Comparison of ENCODE assay signal across 16 mouse cellular contexts in genomic region chr4:107210483-107211097, GRCm38 (mm10). TPM values are rescaled to one million over a fixed set of nuclear protein-coding genes. Genes with fewer than 3 reads are reported as not detected.
DNase-seq lines count a peak whose midpoint lies in the region; ATAC-seq and TF ChIP-seq lines count a peak whose summit lies in the region.
"Had no signal": no experiment of that assay in that cellular context is flagged by ENCODE, and none has a peak within 500 bp of the region (broad histone marks: within the 10 kb centered on the region; RNA-seq: fewer than 3 reads in every experiment).

No protein-coding gene starts in this region.

- ATAC-seq in kidney, embryonic 15.5 days (replicated peaks; ENCODE audit: low FRiP score): peak; percentile 62; the same call in 1 of the 2 replicates
- ATAC-seq in liver, postnatal 0 days: peak; percentile 49; the same call in 1 of the 2 replicates
- peak; percentile 68 for ATAC-seq in megakaryocyte, adult 5-6 weeks (ENCODE audit: poor library complexity, severe bottlenecking)
- ATAC-seq: forebrain, embryonic 16.5 days had no signal

- WGBS in kidney, embryonic 15.5 days: 50% methylated on average over 5 of the region's 5 CpGs
- WGBS in liver, postnatal 0 days (ENCODE audit: insufficient replicate concordance): 24% methylated on average over 5 of the region's 5 CpGs

- H3K4me2 ChIP-seq in kidney, embryonic 15.5 days: no peak overlapping the region
- no peak overlapping the region for H3K4me2 ChIP-seq in liver, postnatal 0 days (ENCODE audit: low read depth, low read length)
- H3K4me2 ChIP-seq: embryonic facial prominence, embryonic 15.5 days; heart, embryonic 15.5 days had no signal

- no peak for TF ChIP-seq POLR2A in MEL (IDR thresholded peaks at IDR 0.05; ENCODE audit: control insufficient read depth in 1 of 2, insufficient read depth in 1 of 2, low read depth in 1 of 2, low read length in 2 of 2, poor library complexity in 1 of 2)

- H3K4me1 ChIP-seq in kidney, embryonic 15.5 days: peaks cover 17% of the 10 kb centered on the region; the same call in 1 of the 2 replicates
- peaks cover 8 to 23% of the 10 kb centered on the region in 2 experiments for H3K4me1 ChIP-seq in MEL (ENCODE audit: control insufficient read depth in 1 of 2, insufficient read depth in 2 of 2, low read length in 2 of 2)
- peaks cover 5% of the 10 kb centered on the region for H3K4me1 ChIP-seq in liver, postnatal 0 days (ENCODE audit: insufficient read depth)
- H3K4me1 ChIP-seq: embryonic facial prominence, embryonic 15.5 days had no signal

- DNase-seq in kidney, postnatal 4 days: no peak
- DNase-seq in MEL (ENCODE audit: low read depth, low spot score): peak; percentile 75
- DNase-seq in liver, postnatal 0 days: no peak
- DNase-seq in embryo, embryonic 11 days: no peak
- DNase-seq in heart, postnatal 4 days: no peak
- DNase-seq in gastrocnemius, postnatal 36 days: no peak
- DNase-seq: B cell, adult 2 months; gastrocnemius, postnatal 14 days; midbrain, embryonic 14.5 days had no signal

- no peaks in the 10 kb centered on the region for H3K9me3 ChIP-seq in kidney, embryonic 15.5 days (replicated peaks)
- H3K9me3 ChIP-seq in MEL (replicated peaks; ENCODE audit: insufficient read depth, low read length): no peaks in the 10 kb centered on the region
- H3K9me3 ChIP-seq in liver, postnatal 0 days (ENCODE audit: low read length): no peaks in the 10 kb centered on the region
- H3K9me3 ChIP-seq: embryonic facial prominence, embryonic 15.5 days; heart, embryonic 15.5 days had no signal

- H3K27me3 ChIP-seq in kidney, embryonic 15.5 days: no peaks in the 10 kb centered on the region
- no peaks in the 10 kb centered on the region for H3K27me3 ChIP-seq in MEL (ENCODE audit: control insufficient read depth in 1 of 2, insufficient read depth in 2 of 2, low read length in 2 of 2)
- no peaks in the 10 kb centered on the region for H3K27me3 ChIP-seq in liver, postnatal 0 days (ENCODE audit: insufficient read depth, low read length)
- H3K27me3 ChIP-seq: embryonic facial prominence, embryonic 15.5 days had no signal

- TF ChIP-seq CTCF in MEL (IDR thresholded peaks at IDR 0.05 in 2 of 3, conservative IDR thresholded peaks at IDR 0.05 in 1 of 3; ENCODE audit: control insufficient read depth in 1 of 3, insufficient read depth in 1 of 3, low read depth in 2 of 3, low read length in 3 of 3, poor library complexity in 1 of 3, severe bottlenecking in 1 of 3): no peak
- TF ChIP-seq CTCF in liver, postnatal 0 days (IDR thresholded peaks at IDR 0.05; ENCODE audit: low read depth): no peak

- H3K4me3 ChIP-seq in kidney, embryonic 15.5 days (replicated peaks): no peak overlapping the region
- H3K4me3 ChIP-seq in MEL (ENCODE audit: control insufficient read depth in 1 of 2, insufficient read depth in 1 of 2, low read depth in 2 of 2, low read length in 2 of 2): 0 out of 4 replicates have a peak overlapping the region, but pooled peaks of 1 of the 2 experiments have one; percentile 2
- H3K4me3 ChIP-seq in liver, postnatal 0 days (ENCODE audit: low read depth, low read length): no peak overlapping the region
- H3K4me3 ChIP-seq: embryonic facial prominence, embryonic 15.5 days; heart, embryonic 15.5 days had no signal

- TF ChIP-seq RAD21 in MEL (IDR thresholded peaks at IDR 0.05; ENCODE audit: low read depth, low read length): no peak

- TF ChIP-seq EP300 in MEL (IDR thresholded peaks at IDR 0.05; ENCODE audit: low read depth in 1 of 2, low read length in 2 of 2): peak; percentile 12 to 57; a peak in 3 of 4 replicates
- no peak for TF ChIP-seq EP300 in liver, postnatal 0 days (IDR thresholded peaks at IDR 0.05; ENCODE audit: low read depth)

- no peak overlapping the region for H3K9ac ChIP-seq in kidney, embryonic 15.5 days
- no peak overlapping the region for H3K9ac ChIP-seq in MEL (ENCODE audit: control insufficient read depth, low read depth, low read length, poor library complexity, severe bottlenecking)
- H3K9ac ChIP-seq in liver, postnatal 0 days (replicated peaks): no peak overlapping the region
- H3K9ac ChIP-seq: embryonic facial prominence, embryonic 15.5 days; heart, embryonic 15.5 days had no signal

- peaks cover 29% of the 10 kb centered on the region for H3K36me3 ChIP-seq in kidney, embryonic 15.5 days
- peaks cover 0 to 7% of the 10 kb centered on the region in 2 experiments; a peak in 2 of 4 replicates for H3K36me3 ChIP-seq in MEL (ENCODE audit: control insufficient read depth in 1 of 2, insufficient read depth in 2 of 2, low read length in 2 of 2)
- H3K36me3 ChIP-seq in liver, postnatal 0 days (replicated peaks; ENCODE audit: insufficient read depth, low read length): peaks cover 6% of the 10 kb centered on the region

- H3K79me2 ChIP-seq in MEL (ENCODE audit: control insufficient read depth, insufficient read depth, low read length, poor library complexity): no peaks in the 10 kb centered on the region

- H3K27ac ChIP-seq in kidney, embryonic 15.5 days: peak overlapping the region; percentile 37; the same call in 1 of the 2 replicates
- no peak overlapping the region for H3K27ac ChIP-seq in MEL (ENCODE audit: control insufficient read depth, low read depth, low read length)
- H3K27ac ChIP-seq in liver, postnatal 0 days (ENCODE audit: low read depth): no peak overlapping the region
- H3K27ac ChIP-seq: embryonic facial prominence, embryonic 15.5 days; heart, embryonic 15.5 days had no signal

- intact Hi-C loops in gastrocnemius, postnatal 36 days (cut with DNase I): no loop called here

TF ChIP-seq in MEL, 35 proteins besides CTCF, POLR2A, EP300 and RAD21 (continues in another document):
- TF ChIP-seq BHLHE40 (IDR thresholded peaks at IDR 0.05; ENCODE audit: borderline replicate concordance, low read depth, low read length) (no peak), MAZ (IDR thresholded peaks at IDR 0.05; ENCODE audit: low read depth, low read length) (no peak), SIN3A (IDR thresholded peaks at IDR 0.05; ENCODE audit: low read length) (0 out of 2 replicates have a peak, but pooled peaks have one; percentile 29), ETS1 (IDR thresholded peaks at IDR 0.05; ENCODE audit: low read depth, low read length) (0 out of 2 replicates have a peak, but pooled peaks have one; percentile 24), POLR2AphosphoS2 (IDR thresholded peaks at IDR 0.05; ENCODE audit: low read length) (no peak), ZNF384 (IDR thresholded peaks at IDR 0.05; ENCODE audit: low read depth, low read length) (peak; percentile 53), ZC3H11A (IDR thresholded peaks at IDR 0.05; ENCODE audit: low read depth, low read length) (no peak)

RNA-seq across cellular contexts. Expression of gene Ldlrad1, which starts 1.6 kb away (rescaled TPM):
- not detected in 2 replicates for polyA plus RNA-seq in kidney, embryonic 15.5 days (2015; fragmentation: Nextera tagmentation; extraction: Ambion mirVana)
- total RNA-seq in MEL (2012; rRNA removed): 0.15 TPM in 1 of 2 replicates, not detected in the other
- not detected for polyA plus RNA-seq in MEL (2012; ENCODE audit: insufficient read depth in 1 of 2, insufficient read length in 2 of 2, low read depth in 1 of 2, low replicate concordance in 2 of 2, missing spikeins in 1 of 2)
- polyA plus RNA-seq in liver, postnatal 0 days (2015; fragmentation: Nextera tagmentation; extraction: Ambion mirVana): not detected in 2 replicates
- total RNA-seq in megakaryocyte, adult 5-6 weeks (2015): not detected in 2 replicates
- total RNA-seq in megakaryocyte, adult 5-6 weeks (2017): not detected in 2 replicates
- total RNA-seq in heart, postnatal 4 days (2021): not detected
- total RNA-seq in gastrocnemius, postnatal 36 days (2021): not detected
- total RNA-seq: gastrocnemius, postnatal 14 days had no signal
- polyA plus RNA-seq: forebrain, embryonic 16.5 days; heart, embryonic 15.5 days; intestine, embryonic 14.5 days; limb, embryonic 11.5 days; midbrain, embryonic 14.5 days had no signal

RNA-seq across cellular contexts. Expression of gene Tceanc2, which starts 31.7 kb away (rescaled TPM):
- 26.9 and 32.1 TPM in 2 replicates for polyA plus RNA-seq in kidney, embryonic 15.5 days (2015; fragmentation: Nextera tagmentation; extraction: Ambion mirVana)
- 1.5 and 1.9 TPM in 2 replicates for total RNA-seq in MEL (2012; rRNA removed)
- 1 to 10 TPM in 1 of 2 experiments, not detected in 1; 9.4 TPM for polyA plus RNA-seq in MEL (2012; ENCODE audit: insufficient read depth in 1 of 2, insufficient read length in 2 of 2, low read depth in 1 of 2, low replicate concordance in 2 of 2, missing spikeins in 1 of 2)
- 12.7 TPM in 2 replicates for polyA plus RNA-seq in liver, postnatal 0 days (2015; fragmentation: Nextera tagmentation; extraction: Ambion mirVana)
- total RNA-seq in megakaryocyte, adult 5-6 weeks (2015): 26.5 and 30.8 TPM in 2 replicates
- 33.3 and 36.7 TPM in 2 replicates for total RNA-seq in megakaryocyte, adult 5-6 weeks (2017)
- total RNA-seq in heart, postnatal 4 days (2021): 10 to 100 TPM; 13.1 to 14.9 TPM
- total RNA-seq in gastrocnemius, postnatal 36 days (2021): 10 to 100 TPM in 1 of 2 experiments, 1 to 10 TPM in 1; 9.6 to 10.4 TPM

RNA-seq across cellular contexts. Expression of gene Tmem59, which starts 32.4 kb away (rescaled TPM):
- 455 and 483 TPM in 2 replicates for polyA plus RNA-seq in kidney, embryonic 15.5 days (2015; fragmentation: Nextera tagmentation; extraction: Ambion mirVana)
- 51.9 and 55.8 TPM in 2 replicates for total RNA-seq in MEL (2012; rRNA removed)
- polyA plus RNA-seq in MEL (2012; ENCODE audit: insufficient read depth in 1 of 2, insufficient read length in 2 of 2, low read depth in 1 of 2, low replicate concordance in 2 of 2, missing spikeins in 1 of 2): 10 to 100 TPM in 1 of 2 experiments, not detected in 1; 78.9 TPM
- 282 and 296 TPM in 2 replicates for polyA plus RNA-seq in liver, postnatal 0 days (2015; fragmentation: Nextera tagmentation; extraction: Ambion mirVana)
- 288 and 354 TPM in 2 replicates for total RNA-seq in megakaryocyte, adult 5-6 weeks (2015)
- 165 and 181 TPM in 2 replicates for total RNA-seq in megakaryocyte, adult 5-6 weeks (2017)
- total RNA-seq in heart, postnatal 4 days (2021): 100 to 1,000 TPM; 137 to 148 TPM
- total RNA-seq in gastrocnemius, postnatal 36 days (2021): 10 to 100 TPM; 68.4 to 77.1 TPM

RNA-seq across cellular contexts. Expression of gene Lrrc42, which starts 42.7 kb away (rescaled TPM):
- polyA plus RNA-seq in kidney, embryonic 15.5 days (2015; fragmentation: Nextera tagmentation; extraction: Ambion mirVana): 97.1 and 99.9 TPM in 2 replicates
- total RNA-seq in MEL (2012; rRNA removed): 8.6 and 9.3 TPM in 2 replicates
- polyA plus RNA-seq in MEL (2012; ENCODE audit: insufficient read depth in 1 of 2, insufficient read length in 2 of 2, low read depth in 1 of 2, low replicate concordance in 2 of 2, missing spikeins in 1 of 2): 10 to 100 TPM in 1 of 2 experiments, not detected in 1; 48.9 TPM
- polyA plus RNA-seq in liver, postnatal 0 days (2015; fragmentation: Nextera tagmentation; extraction: Ambion mirVana): 15.0 and 15.9 TPM in 2 replicates
- 11.0 and 14.4 TPM in 2 replicates for total RNA-seq in megakaryocyte, adult 5-6 weeks (2015)
- total RNA-seq in megakaryocyte, adult 5-6 weeks (2017): 3.2 and 16.3 TPM in 2 replicates
- total RNA-seq in heart, postnatal 4 days (2021): 10 to 100 TPM; 23.1 to 24.9 TPM
- total RNA-seq in gastrocnemius, postnatal 36 days (2021): 1 to 10 TPM; 7.0 to 7.8 TPM

RNA-seq across cellular contexts. Expression of gene Hspb11, which starts 42.8 kb away (rescaled TPM):
- polyA plus RNA-seq in kidney, embryonic 15.5 days (2015; fragmentation: Nextera tagmentation; extraction: Ambion mirVana): 40.4 and 40.8 TPM in 2 replicates
- 11.2 and 12.4 TPM in 2 replicates for total RNA-seq in MEL (2012; rRNA removed)
- polyA plus RNA-seq in MEL (2012; ENCODE audit: insufficient read depth in 1 of 2, insufficient read length in 2 of 2, low read depth in 1 of 2, low replicate concordance in 2 of 2, missing spikeins in 1 of 2): 10 to 100 TPM in 1 of 2 experiments, not detected in 1; 16.8 TPM
- polyA plus RNA-seq in liver, postnatal 0 days (2015; fragmentation: Nextera tagmentation; extraction: Ambion mirVana): 17.4 and 18.1 TPM in 2 replicates
- 17.1 and 23.3 TPM in 2 replicates for total RNA-seq in megakaryocyte, adult 5-6 weeks (2015)
- total RNA-seq in megakaryocyte, adult 5-6 weeks (2017): 8.6 and 15.3 TPM in 2 replicates
- total RNA-seq in heart, postnatal 4 days (2021): 10 to 100 TPM; 16.1 to 18.4 TPM
- total RNA-seq in gastrocnemius, postnatal 36 days (2021): 10 to 100 TPM; 10.4 to 10.6 TPM
